Mouse (Mus musculus) liver, embryonic 12.5 days (tissue): ENCODE data around the gene Ubtd1. TPM values are rescaled to one million over a fixed set of nuclear protein-coding genes. Genes with fewer than 3 reads are reported as not detected.

Experiments used
- ATAC-seq: fragments of 200-750 bp; cut with Nextera tagmentation; 2 replicates; pipeline ENCODE4 v1.8.0; 2017; ENCODE audit warnings: moderate number of reproducible peaks, mild to moderate bottlenecking, moderate library complexity
- H3K27ac ChIP-seq: fragments of 300-500 bp; sonication (generic); 2 replicates; pipeline ENCODE4 v1.5.1; 2016; ENCODE audit warnings: mild to moderate bottlenecking
- H3K27me3 ChIP-seq: fragments of 300-500 bp; sonication (generic); replicated peaks from 2 replicates; pipeline ENCODE4 v1.6.1; 2016; ENCODE audit warnings: mild to moderate bottlenecking, moderate library complexity
- H3K36me3 ChIP-seq: fragments of 300-500 bp; sonication (generic); 2 replicates; pipeline ENCODE4 v1.6.1; 2016; ENCODE audit warnings: mild to moderate bottlenecking, moderate library complexity
- H3K4me1 ChIP-seq: fragments of 300-500 bp; sonication (generic); 2 replicates; pipeline ENCODE4 v1.6.1; 2016
- H3K4me2 ChIP-seq: fragments of 300-500 bp; sonication (generic); 2 replicates; pipeline ENCODE4 v1.6.1; 2016; ENCODE audit warnings: mild to moderate bottlenecking, moderate library complexity
- H3K4me3 ChIP-seq: fragments of 300-500 bp; sonication (generic); 2 replicates; pipeline ENCODE4 v1.5.1; 2016; ENCODE audit warnings: mild to moderate bottlenecking, moderate library complexity
- H3K9ac ChIP-seq: fragments of 300-500 bp; sonication (generic); 2 replicates; pipeline ENCODE4 v1.6.1; 2016; ENCODE audit warnings: mild to moderate bottlenecking, moderate library complexity
- H3K9me3 ChIP-seq: fragments of 300-500 bp; sonication (generic); replicated peaks from 2 replicates; pipeline ENCODE4 v1.6.1; 2016; ENCODE audit warnings: mild to moderate bottlenecking, moderate library complexity
- WGBS: fragments of 180-500 bp; shearing (Covaris S2); methylation state at CpG from one replicate; pipeline ENCODE4 v1.1.7; 2016; ENCODE audit not compliant: insufficient replicate concordance; 5-methylcytosine and 5-hydroxymethylcytosine counted together
- polyA plus RNA-seq: library from polyadenylated mRNA; unstranded; fragments of >200 nt; fragmentation: Nextera tagmentation; extraction: Ambion mirVana; gene quantifications from 2 replicates; pipeline ENCODE4 v1.2.1, GENCODE M21; 2016

The Ubtd1 gene
- polyA plus RNA-seq, 1 experiment from 2014 or later: 5.6 TPM

DNA sequence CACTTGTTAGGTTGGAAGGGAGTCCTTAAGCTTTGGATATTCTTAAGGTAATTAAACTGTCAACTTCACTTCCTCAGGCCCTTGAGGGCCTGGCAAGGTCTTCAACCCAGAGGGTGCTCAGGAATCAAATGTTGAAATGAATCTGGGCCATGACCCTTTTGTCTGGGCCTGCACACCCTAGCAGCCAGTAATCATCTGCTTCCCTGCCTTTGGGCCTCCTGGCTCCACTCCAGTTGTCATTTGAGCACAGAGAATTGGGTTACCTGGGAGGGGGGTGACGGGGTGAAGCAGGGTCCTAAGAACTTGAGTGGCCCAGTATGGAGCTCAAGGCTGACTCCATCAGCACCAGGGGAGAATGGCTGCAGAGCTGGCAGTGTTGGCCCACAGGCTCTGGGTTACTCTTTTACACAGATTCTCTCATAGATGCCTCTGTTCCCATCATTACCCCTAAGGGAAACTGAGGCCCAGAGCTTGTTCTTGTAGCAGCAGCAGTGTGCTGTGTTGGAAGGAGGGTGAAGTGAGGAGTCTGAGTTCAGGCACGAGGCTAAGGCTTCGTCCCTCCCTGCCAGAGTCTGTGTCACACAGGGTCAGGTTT lies 32.8 kb downstream of the Ubtd1 start:
- Histone ChIP-seq H3K4me1 (peaks cover 18% of the 10 kb centered on the region), H3K4me3 (no peak overlapping the region), H3K27ac (no peak overlapping the region), H3K36me3 (0 out of 2 replicates have a peak, but pooled peaks cover 5% of the 10 kb centered on the region), H3K27me3 (no peaks in the 10 kb centered on the region), H3K9ac (no peak overlapping the region), H3K9me3 (no peaks in the 10 kb centered on the region), H3K4me2 (no peak overlapping the region)
- 68% methylated on average over 3 of the region's 3 CpGs for WGBS
- ATAC-seq: no peak

DNA sequence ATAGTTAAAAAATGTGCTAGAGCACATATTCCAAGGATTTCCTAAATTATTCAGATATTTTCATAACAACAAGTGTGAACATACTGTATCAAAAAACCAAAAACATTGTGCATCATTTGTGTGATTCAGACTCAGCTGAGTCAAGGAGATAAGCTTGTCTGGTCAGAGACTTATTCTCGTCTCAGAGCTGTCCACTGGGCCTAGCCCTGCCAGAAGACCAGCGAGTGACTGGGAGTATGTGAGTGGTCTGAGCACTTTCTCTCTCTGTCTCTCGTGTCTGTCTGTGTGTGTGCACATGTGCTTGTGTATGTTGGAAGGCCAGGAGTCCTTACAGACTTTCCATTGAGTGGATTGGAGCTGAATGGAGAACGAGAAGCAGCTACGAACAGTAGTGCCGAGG lies 33.4 kb downstream of the Ubtd1 start:
- no peak overlapping the region for H3K9ac ChIP-seq
- WGBS: 67% methylated on average over 6 of the region's 6 CpGs
- H3K4me3 ChIP-seq: no peak overlapping the region
- 0 out of 2 replicates have a peak, but pooled peaks cover 5% of the 10 kb centered on the region for H3K36me3 ChIP-seq
- no peaks in the 10 kb centered on the region for H3K9me3 ChIP-seq
- peaks cover 18% of the 10 kb centered on the region for H3K4me1 ChIP-seq
- H3K27ac ChIP-seq: no peak overlapping the region
- no peak for ATAC-seq
- no peaks in the 10 kb centered on the region for H3K27me3 ChIP-seq
- H3K4me2 ChIP-seq: no peak overlapping the region

DNA sequence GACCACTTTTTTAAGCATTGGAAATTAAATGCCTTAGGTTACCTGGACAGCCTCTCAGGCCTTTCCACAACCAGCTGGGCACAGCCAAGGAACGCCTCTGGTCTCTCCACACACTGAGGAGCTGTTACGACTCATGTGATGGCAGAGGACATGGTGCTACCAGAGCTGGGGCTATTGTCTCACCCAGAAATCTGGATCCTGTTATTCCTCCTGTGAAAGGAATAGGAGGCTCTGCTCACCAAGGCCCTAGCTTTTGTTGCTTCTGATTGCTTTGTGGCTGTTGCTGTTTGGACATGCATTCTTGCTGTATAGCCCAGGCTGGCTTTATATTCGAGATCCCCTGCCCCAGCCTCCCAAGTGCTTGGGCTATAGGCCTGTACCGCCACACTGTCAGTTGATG lies 34.7 kb downstream of the Ubtd1 start:
- H3K27ac ChIP-seq: no peak overlapping the region
- 65% methylated on average over 4 of the region's 4 CpGs for WGBS

GRCm38 (mm10) chr19:42016840-42017239 lies 35.3 kb downstream of the Ubtd1 start:
- Histone ChIP-seq H3K9ac (no peak overlapping the region), H3K27me3 (no peaks in the 10 kb centered on the region), H3K4me1 (peaks cover 18% of the 10 kb centered on the region), H3K4me2 (no peak overlapping the region), H3K9me3 (no peaks in the 10 kb centered on the region), H3K4me3 (no peak overlapping the region), H3K36me3 (0 out of 2 replicates have a peak, but pooled peaks cover 3% of the 10 kb centered on the region), H3K27ac (peak overlapping the region; percentile 55; the same call in 1 of the 2 replicates)
- no peak for ATAC-seq
- WGBS: 64% methylated on average over 5 of the region's 5 CpGs

More for the DNA sequence above, 34.7 kb downstream of the Ubtd1 start:
- no peaks in the 10 kb centered on the region for H3K9me3 ChIP-seq
- H3K4me3 ChIP-seq: no peak overlapping the region
- no peak overlapping the region for H3K4me2 ChIP-seq
- no peak overlapping the region for H3K9ac ChIP-seq
- peaks cover 18% of the 10 kb centered on the region for H3K4me1 ChIP-seq
- 0 out of 2 replicates have a peak, but pooled peaks cover 5% of the 10 kb centered on the region for H3K36me3 ChIP-seq
- no peak for ATAC-seq
- no peaks in the 10 kb centered on the region for H3K27me3 ChIP-seq

- H3K27me3 ChIP-seq: no peaks in the 10 kb centered on the region
- peak overlapping the region; percentile 55; the same call in 1 of the 2 replicates for H3K27ac ChIP-seq
- H3K4me1 ChIP-seq: peaks cover 18% of the 10 kb centered on the region
- H3K9me3 ChIP-seq: no peaks in the 10 kb centered on the region
- no peak overlapping the region for H3K4me2 ChIP-seq
- no peak overlapping the region for H3K9ac ChIP-seq
- no peak for ATAC-seq
- 46% methylated on average over 8 of the region's 8 CpGs for WGBS
- no peaks in the 10 kb centered on the region for H3K36me3 ChIP-seq
- H3K4me3 ChIP-seq: no peak overlapping the region
These were observed 36.1 kb downstream of the Ubtd1 start for GRCm38 (mm10) chr19:42017399-42018247.

DNA sequence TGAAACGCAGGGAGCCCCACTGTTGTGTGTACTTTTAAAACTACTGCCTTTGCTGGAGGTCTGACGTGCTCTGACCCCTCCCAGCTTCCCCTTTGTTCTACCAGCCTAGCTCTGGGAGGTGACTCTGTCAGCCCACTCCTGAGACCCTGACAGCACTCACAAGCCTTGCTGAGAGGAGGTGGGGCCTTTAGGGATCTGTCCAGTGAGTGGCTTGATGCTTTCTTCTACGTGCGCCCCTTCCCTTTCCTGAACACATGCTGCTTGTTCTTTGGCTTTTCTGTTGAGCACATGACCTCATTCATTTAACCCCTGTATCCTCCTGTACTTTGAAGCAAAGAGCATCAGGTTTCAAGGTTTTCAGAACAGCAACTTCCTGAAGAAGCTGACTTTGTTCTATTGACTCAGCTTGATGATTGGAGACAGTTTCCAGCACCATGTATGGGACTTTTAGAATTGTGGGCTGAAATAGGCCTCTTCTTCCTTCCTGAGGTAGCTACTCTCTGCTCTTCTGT lies 37.5 kb downstream of the Ubtd1 start:
- no peak for ATAC-seq
- WGBS: 30% methylated on average over 4 of the region's 4 CpGs
- H3K4me1 ChIP-seq: peaks cover 18% of the 10 kb centered on the region
- H3K36me3 ChIP-seq: no peaks in the 10 kb centered on the region
- no peak overlapping the region for H3K4me2 ChIP-seq
- no peaks in the 10 kb centered on the region for H3K9me3 ChIP-seq
- H3K27ac ChIP-seq: 0 out of 2 replicates have a peak overlapping the region, but pooled peaks have one; percentile 12
- no peak overlapping the region for H3K4me3 ChIP-seq
- no peaks in the 10 kb centered on the region for H3K27me3 ChIP-seq
- H3K9ac ChIP-seq: no peak overlapping the region

DNA sequence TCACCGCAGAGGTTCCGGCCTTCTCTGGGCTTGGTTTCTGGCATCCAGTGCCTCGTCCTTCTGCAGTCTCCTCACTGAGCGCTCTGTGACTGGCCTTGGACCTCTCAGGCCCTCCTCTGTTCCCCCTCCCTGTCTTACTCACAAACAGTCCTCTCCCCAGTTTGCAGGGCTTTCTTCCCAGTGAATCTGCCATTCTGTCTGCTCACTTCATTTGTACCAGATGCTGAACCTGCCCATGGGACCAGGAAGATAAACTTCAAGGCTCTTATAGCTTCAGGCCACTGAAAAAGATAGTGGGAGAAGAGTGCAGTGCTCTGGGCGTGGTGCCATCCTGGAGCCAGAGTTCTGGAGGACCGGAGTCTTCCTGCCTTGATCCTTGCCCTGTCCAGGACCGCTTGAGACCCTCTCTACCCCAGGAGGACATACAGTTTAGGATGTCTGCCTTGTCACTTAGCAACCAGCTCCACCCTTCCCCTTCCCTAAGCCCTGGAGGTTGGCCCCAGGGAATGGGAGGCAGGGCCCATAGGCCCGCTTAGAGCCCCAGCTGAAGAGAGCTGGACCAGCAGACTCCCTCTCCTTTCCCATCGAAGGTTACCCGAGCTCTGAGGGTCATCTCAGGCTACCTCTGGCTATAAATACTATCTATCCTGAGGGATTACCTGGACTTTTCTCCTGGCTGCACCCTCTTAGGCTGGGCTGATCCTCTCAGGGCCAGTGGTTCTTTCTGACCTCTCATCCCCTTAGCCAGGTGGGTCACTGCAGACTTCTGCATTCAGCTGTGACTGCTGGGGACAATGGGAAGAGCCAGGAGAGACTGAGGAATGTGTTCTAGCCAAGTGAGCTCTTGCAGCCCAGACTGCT lies 40.3 kb downstream of the Ubtd1 start:
- no peaks in the 10 kb centered on the region for H3K9me3 ChIP-seq
- peaks cover 16% of the 10 kb centered on the region for H3K4me1 ChIP-seq
- H3K27me3 ChIP-seq: no peaks in the 10 kb centered on the region
- H3K4me2 ChIP-seq: no peak overlapping the region
- H3K36me3 ChIP-seq: no peaks in the 10 kb centered on the region
- H3K27ac ChIP-seq: no peak overlapping the region
- H3K9ac ChIP-seq: no peak overlapping the region
- H3K4me3 ChIP-seq: no peak overlapping the region
- no peak for ATAC-seq
- WGBS: 73% methylated on average over 10 of the region's 10 CpGs

GRCm38 (mm10) chr19:42022542-42022848 lies 40.9 kb downstream of the Ubtd1 start:
- Histone ChIP-seq H3K4me1 (peaks cover 11% of the 10 kb centered on the region), H3K4me3 (no peak overlapping the region), H3K36me3 (no peaks in the 10 kb centered on the region), H3K27me3 (no peaks in the 10 kb centered on the region), H3K9ac (no peak overlapping the region), H3K27ac (no peak overlapping the region), H3K4me2 (no peak overlapping the region), H3K9me3 (no peaks in the 10 kb centered on the region)
- no peak for ATAC-seq
- 74% methylated on average over 2 of the region's 2 CpGs for WGBS

- Histone ChIP-seq H3K9ac (no peak overlapping the region), H3K9me3 (no peaks in the 10 kb centered on the region), H3K27ac (no peak overlapping the region), H3K4me3 (no peak overlapping the region), H3K4me1 (no peaks in the 10 kb centered on the region), H3K27me3 (no peaks in the 10 kb centered on the region), H3K36me3 (no peaks in the 10 kb centered on the region), H3K4me2 (no peak overlapping the region)
- 6% methylated on average over 5 of the region's 5 CpGs for WGBS
- peak; percentile 47; the same call in 1 of the 2 replicates for ATAC-seq
These were observed 44.6 kb downstream of the Ubtd1 start for GRCm38 (mm10) chr19:42026158-42026557.

- Histone ChIP-seq H3K4me3 (no peak overlapping the region), H3K4me1 (peaks cover 20% of the 10 kb centered on the region), H3K9me3 (no peaks in the 10 kb centered on the region), H3K27ac (no peak overlapping the region), H3K4me2 (no peak overlapping the region), H3K9ac (no peak overlapping the region), H3K27me3 (no peaks in the 10 kb centered on the region), H3K36me3 (peaks cover 5% of the 10 kb centered on the region; the same call in 1 of the 2 replicates)
- no peak for ATAC-seq
- WGBS: 72% methylated on average over 5 of the region's 5 CpGs
These were observed 49.5 kb downstream of the Ubtd1 start for GRCm38 (mm10) chr19:42031112-42031511.

DNA sequence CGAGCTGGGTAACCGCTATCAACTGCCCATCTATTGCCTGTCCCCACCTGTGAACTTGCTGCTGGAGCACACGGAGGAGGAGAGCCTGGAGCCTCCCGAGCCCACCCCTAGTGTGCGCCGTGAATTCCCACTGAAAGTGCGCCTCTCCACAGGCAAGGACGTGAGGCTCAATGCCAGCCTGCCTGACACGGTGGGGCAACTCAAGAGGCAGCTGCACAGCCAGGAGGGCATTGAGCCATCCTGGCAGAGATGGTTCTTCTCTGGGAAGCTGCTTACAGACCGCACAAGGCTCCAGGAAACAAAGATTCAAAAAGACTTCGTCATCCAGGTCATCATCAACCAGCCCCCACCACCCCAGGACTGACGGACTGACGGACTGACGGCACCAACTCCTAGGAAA lies 52.0 kb downstream of the Ubtd1 start:
- Histone ChIP-seq H3K9me3 (no peaks in the 10 kb centered on the region), H3K36me3 (peaks cover 5% of the 10 kb centered on the region; the same call in 1 of the 2 replicates), H3K27me3 (peaks cover 10% of the 10 kb centered on the region; the same call in 1 of the 2 replicates), H3K4me2 (no peak overlapping the region), H3K9ac (no peak overlapping the region), H3K27ac (no peak overlapping the region), H3K4me1 (peaks cover 20% of the 10 kb centered on the region), H3K4me3 (no peak overlapping the region)
- 80% methylated on average over 14 of the region's 14 CpGs for WGBS
- ATAC-seq: no peak
